ENCODE assay signal across 33 mouse cellular contexts in the genomic region with DNA sequence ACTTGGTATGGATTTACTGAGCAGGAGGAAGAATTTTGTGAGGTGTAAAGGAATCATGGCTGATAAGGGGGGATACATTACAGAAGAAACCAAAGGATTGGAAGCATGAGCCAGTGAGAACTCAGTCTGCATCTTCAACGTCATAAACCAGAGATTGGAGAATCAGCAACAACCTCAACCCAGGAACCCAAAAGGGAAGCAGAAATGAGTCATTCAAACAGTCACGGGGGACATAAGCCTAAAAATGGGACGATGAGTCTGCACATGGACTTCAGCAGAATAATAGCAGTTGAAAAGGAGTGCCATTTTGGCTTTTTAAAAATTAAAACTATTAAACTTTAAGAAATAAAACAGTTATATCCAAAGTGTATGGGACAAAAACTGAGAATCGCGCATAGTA.
"Had no signal": no experiment of that assay in that cellular context is flagged by ENCODE, and none has a peak within 500 bp of the region (broad histone marks: within the 10 kb centered on the region; RNA-seq: fewer than 3 reads in every experiment).

No protein-coding gene starts in this region.

- H3K36me3 ChIP-seq: heart, embryonic 12.5 days; heart, embryonic 13.5 days; heart, embryonic 15.5 days; hindbrain, embryonic 10.5 days; hindbrain, embryonic 12.5 days; hindbrain, embryonic 13.5 days; hindbrain, embryonic 15.5 days; kidney, embryonic 15.5 days had no signal

- ATAC-seq: hindbrain, embryonic 16.5 days; hindbrain, postnatal 0 days; inflammation-experienced regulatory T-cells, adult 6 months; intestine, embryonic 16.5 days; intestine, postnatal 0 days had no signal

- H3K27me3 ChIP-seq: heart, embryonic 12.5 days; heart, embryonic 13.5 days; heart, embryonic 15.5 days; hindbrain, embryonic 12.5 days; hindbrain, embryonic 13.5 days; hindbrain, embryonic 15.5 days; kidney, embryonic 15.5 days had no signal

- H3K4me3 ChIP-seq: heart, embryonic 12.5 days; heart, embryonic 13.5 days; heart, embryonic 15.5 days; hindbrain, embryonic 10.5 days; hindbrain, embryonic 12.5 days; hindbrain, embryonic 13.5 days; hindbrain, embryonic 15.5 days; kidney, embryonic 15.5 days; layer of hippocampus, adult 2 months; left cerebral cortex, adult 2 months had no signal

- H3K4me1 ChIP-seq: heart, embryonic 12.5 days; heart, embryonic 13.5 days; heart, embryonic 15.5 days; hindbrain, embryonic 10.5 days; hindbrain, embryonic 12.5 days; hindbrain, embryonic 13.5 days; hindbrain, embryonic 15.5 days; kidney, embryonic 15.5 days had no signal

- H3K9ac ChIP-seq: heart, embryonic 12.5 days; heart, embryonic 13.5 days; heart, embryonic 15.5 days; hindbrain, embryonic 12.5 days; hindbrain, embryonic 13.5 days; hindbrain, embryonic 14.5 days; hindbrain, embryonic 15.5 days; kidney, embryonic 15.5 days had no signal

- H3K4me2 ChIP-seq: heart, embryonic 11.5 days; heart, embryonic 12.5 days; heart, embryonic 13.5 days; heart, embryonic 15.5 days; hindbrain, embryonic 12.5 days; hindbrain, embryonic 13.5 days; hindbrain, embryonic 14.5 days; hindbrain, embryonic 15.5 days; kidney, embryonic 15.5 days had no signal

- H3K27ac ChIP-seq: heart, embryonic 13.5 days; heart, embryonic 15.5 days; hindbrain, embryonic 10.5 days; hindbrain, embryonic 12.5 days; hindbrain, embryonic 13.5 days; hindbrain, embryonic 14.5 days; hindbrain, embryonic 15.5 days; hindbrain, postnatal 0 days; kidney, embryonic 15.5 days; kidney, postnatal 0 days; layer of hippocampus, adult 2 months; left cerebral cortex, adult 2 months had no signal

- DNase-seq: heart, postnatal 10 days; heart, postnatal 14 days; heart, postnatal 36 days; heart, postnatal 4 days; kidney, adult 11 months; kidney, adult 18-20 months; kidney, adult 2 months; kidney, adult 8-10 months; kidney, postnatal 10 days; kidney, postnatal 14 days; kidney, postnatal 25 days; kidney, postnatal 36 days; kidney, postnatal 4 days; layer of hippocampus, adult 9-11 months; layer of hippocampus, postnatal 36 days had no signal

- H3K9me3 ChIP-seq: heart, embryonic 12.5 days; heart, embryonic 13.5 days; heart, embryonic 15.5 days; hindbrain, embryonic 10.5 days; hindbrain, embryonic 12.5 days; hindbrain, embryonic 13.5 days; hindbrain, embryonic 15.5 days; kidney, embryonic 15.5 days had no signal
